Mouse (Mus musculus): ENCODE results near the gene Prps1.

Gene Prps1

DNA sequence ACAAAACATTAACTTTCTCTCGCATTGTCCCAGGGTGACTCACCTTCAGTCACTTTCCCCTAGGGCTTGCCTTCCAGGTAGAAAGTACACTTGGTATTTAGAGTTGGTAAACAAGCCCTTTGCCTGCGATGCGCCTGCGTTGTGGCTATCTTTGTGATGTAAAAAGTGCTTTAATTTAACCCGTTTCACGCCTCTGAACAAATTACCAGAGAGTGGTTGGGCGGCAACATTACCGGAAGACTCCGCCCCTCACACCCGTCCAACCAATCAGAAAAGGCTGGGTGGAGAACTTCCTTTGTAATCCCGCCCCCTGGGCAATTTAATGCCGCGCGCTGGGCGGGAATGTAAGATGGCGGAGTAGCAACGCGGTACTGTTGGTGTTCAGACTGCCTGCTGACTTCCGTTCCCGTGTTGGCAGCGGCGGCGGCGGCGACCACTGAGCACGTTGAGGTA, at the start of gene Prps1:
Gene Prps1, plus strand, starts transcription at position 335 of the 453 bp plus-strand sequence.
- in situ Hi-C loops (cut with MboI; ENCODE audit: low pct_unique_long_range_greater_than_20kb in 1 of 2, low sequenced_read_pairs in 2 of 2, unreplicated experiment in 1 of 2): loop anchor here in 1 of 2 experiments (25.0 kb wide), 1 partner anchor 1119 kb away; the partner anchor contains the start of gene Trap1a

DNA sequence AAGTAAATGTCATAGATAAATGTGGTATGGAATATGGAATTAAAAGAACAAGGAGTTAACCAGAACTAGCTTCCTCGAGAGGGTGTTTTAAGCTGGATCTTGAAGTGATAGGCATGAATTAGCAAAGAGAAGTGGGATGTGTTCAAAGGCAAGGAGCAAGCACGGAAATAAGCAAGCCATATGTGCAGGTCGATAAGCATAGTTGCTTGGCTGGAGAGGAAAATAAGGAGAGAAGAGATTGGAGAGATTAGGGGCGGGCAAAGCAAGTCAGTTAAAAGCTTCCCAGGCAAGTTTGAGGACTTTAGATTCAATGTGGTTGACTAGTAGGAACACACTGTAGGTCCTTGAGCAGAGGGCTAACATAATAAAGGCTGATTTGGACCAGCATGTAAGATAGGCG, 48.8 kb upstream of the Prps1 start:
- in situ Hi-C loops (cut with MboI; ENCODE audit: low pct_unique_long_range_greater_than_20kb in 1 of 2, low sequenced_read_pairs in 2 of 2, unreplicated experiment in 1 of 2): no loop called here

DNA sequence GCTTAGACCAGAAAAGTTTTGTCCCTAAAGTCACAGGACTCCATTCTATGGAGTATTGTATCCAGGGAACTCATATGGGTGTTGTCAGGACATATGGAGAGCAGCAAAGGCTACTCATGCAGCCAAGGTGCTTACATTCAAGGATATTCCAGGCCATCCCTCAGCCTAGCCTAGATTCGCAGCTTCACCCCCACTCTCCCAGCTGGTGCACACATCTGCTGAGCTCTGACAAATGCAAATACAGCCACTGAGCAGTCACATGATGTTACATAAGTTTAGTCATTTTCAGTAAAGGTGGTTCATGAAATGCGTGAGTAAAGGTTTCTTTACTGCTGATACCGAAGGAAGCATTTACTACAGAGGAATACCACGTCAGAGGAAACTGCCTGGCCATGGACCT, 37.9 kb upstream of the Prps1 start:
- in situ Hi-C loops (cut with MboI; ENCODE audit: low pct_unique_long_range_greater_than_20kb in 1 of 2, low sequenced_read_pairs in 2 of 2, unreplicated experiment in 1 of 2): no loop called here

DNA sequence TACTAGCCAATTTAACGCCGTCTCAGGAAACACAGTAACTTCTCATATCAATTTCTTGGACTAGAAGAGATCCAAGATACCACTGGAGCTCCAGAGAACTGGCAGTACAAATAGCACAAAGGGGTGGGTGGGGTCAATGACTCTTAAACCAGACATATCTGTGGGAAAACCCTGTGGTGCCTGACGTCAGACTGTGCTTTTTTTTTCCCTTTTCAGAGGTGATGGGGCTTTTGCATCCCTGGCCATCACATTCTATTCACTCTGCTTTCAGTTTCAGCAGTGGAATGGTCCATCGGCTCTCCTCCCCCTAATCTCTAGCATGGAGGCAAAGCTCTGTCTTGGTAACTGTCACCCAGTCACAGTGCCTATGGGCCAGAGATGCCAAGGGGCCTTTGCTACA, 29.3 kb upstream of the Prps1 start:
- in situ Hi-C loops (cut with MboI; ENCODE audit: low pct_unique_long_range_greater_than_20kb in 1 of 2, low sequenced_read_pairs in 2 of 2, unreplicated experiment in 1 of 2): no loop called here

DNA sequence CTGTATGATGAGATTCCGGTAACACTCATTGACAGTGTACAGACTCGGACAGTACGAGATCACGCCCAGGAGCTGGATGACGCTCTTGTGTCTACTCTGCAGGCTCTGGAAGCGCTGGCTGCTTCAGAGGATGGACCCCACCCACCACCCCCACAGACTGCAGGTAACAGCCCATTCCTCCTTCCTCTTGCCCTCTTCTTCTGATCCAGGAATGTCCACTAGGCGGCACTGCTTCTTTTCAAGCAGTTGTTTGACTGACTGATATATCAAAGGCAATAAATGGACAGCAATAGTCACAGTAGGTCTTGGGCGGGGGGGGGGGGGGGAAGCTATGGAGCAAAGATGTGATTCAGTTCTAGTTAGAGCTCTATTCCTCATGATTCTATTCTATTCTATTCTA, 28.2 kb upstream of the Prps1 start:
- in situ Hi-C loops (cut with MboI; ENCODE audit: low pct_unique_long_range_greater_than_20kb in 1 of 2, low sequenced_read_pairs in 2 of 2, unreplicated experiment in 1 of 2): no loop called here

DNA sequence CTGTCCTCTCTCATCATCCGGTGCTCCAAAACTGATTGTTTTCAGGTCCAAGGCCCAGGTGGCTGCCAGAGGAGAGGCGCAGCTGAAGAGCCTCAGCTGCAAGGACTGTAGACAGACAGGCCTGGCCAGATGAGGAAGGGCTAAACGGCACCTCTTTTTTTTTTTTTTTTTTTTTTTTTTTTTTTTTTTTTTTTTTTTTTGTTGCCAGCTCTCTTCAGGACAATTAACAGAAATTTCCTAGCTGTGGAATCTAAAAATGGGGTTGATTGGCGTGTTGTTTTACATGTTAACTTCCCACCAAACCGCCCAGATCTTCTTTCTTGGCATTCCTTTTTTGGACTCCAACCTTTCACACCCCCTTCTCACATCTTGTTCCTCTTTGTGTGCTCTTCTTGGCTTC, 26.4 kb upstream of the Prps1 start:
- in situ Hi-C loops (cut with MboI; ENCODE audit: low pct_unique_long_range_greater_than_20kb in 1 of 2, low sequenced_read_pairs in 2 of 2, unreplicated experiment in 1 of 2): no loop called here

DNA sequence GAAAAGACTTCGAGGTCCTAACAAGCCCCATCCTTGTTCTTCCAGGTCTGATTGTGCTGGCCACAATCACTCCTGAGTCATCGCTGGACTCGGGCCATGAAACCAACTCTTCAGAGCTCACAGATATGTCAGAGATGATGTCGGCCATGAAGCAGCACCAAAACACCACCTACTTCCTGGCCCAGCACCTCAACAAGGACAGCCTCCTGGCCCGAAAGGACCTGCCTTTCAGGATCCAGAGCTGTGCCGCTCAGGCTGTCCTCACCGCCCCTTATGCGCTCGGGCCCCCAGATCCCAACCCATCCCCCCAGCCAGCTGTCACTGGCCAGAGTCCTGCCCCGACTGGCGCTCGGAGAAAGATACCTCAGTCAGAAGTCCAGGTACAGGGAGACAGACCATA, 25.9 kb upstream of the Prps1 start:
- in situ Hi-C loops (cut with MboI; ENCODE audit: low pct_unique_long_range_greater_than_20kb in 1 of 2, low sequenced_read_pairs in 2 of 2, unreplicated experiment in 1 of 2): no loop called here

DNA sequence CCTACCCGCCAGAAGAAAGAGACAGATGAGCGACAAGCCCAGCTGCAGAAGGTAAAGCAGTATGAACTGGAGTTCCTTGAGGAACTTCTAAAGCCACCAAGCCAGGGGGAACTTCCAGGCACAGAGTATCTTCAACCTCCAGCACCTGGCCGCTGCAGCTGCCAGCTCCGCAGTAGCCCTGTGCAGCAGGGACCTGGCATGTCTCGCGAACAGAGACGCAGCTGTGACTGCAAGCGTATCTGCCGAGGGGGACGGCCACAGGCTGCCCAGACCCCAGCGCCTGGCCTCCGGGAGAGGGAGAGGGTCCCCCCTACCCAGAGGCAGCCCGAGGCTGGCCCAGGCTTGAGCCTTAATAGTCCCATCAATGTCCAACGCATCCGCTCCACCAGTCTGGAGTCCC, 24.4 kb upstream of the Prps1 start:
- in situ Hi-C loops (cut with MboI; ENCODE audit: low pct_unique_long_range_greater_than_20kb in 1 of 2, low sequenced_read_pairs in 2 of 2, unreplicated experiment in 1 of 2): no loop called here

DNA sequence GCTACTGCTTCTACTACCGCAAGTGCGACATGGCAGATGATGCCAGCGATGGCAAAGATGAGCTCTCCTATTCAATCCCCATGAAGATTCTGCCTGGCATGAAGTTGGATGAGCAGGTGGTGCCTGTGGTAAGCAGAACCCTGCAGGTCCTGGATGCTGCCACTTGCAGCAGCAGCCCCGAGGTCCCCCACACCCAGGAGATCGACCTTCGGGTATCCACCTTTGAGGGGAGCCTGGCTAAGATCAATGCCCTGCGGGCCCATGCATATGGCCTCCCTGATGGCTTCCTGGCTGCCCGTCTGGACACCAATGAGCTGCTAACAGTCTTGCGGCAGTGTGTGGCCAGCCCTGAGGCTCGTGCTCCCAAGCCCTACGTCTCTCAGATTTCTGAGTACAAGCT, 23.6 kb upstream of the Prps1 start:
- in situ Hi-C loops (cut with MboI; ENCODE audit: low pct_unique_long_range_greater_than_20kb in 1 of 2, low sequenced_read_pairs in 2 of 2, unreplicated experiment in 1 of 2): no loop called here

DNA sequence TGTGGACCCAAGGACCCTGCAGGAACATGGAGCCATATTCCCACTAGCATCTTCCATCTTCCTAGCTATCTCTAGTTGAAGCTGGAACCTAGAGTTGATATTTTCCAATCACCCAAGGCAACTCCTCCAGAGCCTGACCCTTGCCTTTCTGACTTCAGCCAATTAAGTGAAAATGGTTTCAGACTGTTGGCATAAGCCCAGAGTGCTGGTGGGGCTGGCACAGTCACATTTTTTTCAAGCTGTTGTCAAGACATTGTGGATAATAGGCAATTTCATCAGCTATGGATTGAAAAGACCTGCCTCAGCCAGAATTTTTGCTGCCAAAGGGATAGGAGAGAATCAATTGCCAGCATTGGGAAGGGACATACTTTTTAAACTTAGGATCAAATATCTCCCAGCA, 18.5 kb upstream of the Prps1 start:
- in situ Hi-C loops (cut with MboI; ENCODE audit: low pct_unique_long_range_greater_than_20kb in 1 of 2, low sequenced_read_pairs in 2 of 2, unreplicated experiment in 1 of 2): no loop called here

DNA sequence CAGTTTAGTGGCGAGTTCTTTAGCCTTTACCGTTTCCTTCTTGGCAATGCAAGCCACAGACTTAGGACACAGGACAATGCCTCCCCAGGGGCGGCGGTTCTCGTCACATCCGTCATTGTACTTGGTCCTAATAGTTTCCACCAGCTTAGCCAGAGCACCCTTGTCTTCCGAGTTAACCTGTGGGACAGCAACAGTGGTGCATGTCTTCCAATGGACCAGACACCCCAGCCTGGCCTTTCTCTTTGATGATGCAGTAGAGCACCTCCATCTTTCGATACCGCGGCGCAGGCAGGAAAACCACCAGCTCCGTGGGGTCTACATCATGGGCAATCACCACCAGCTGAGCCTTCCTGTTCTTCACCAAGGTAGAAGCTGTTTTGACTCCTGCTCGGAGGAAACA, 10.9 kb upstream of the Prps1 start:
- in situ Hi-C loops (cut with MboI; ENCODE audit: low pct_unique_long_range_greater_than_20kb in 1 of 2, low sequenced_read_pairs in 2 of 2, unreplicated experiment in 1 of 2): no loop called here

DNA sequence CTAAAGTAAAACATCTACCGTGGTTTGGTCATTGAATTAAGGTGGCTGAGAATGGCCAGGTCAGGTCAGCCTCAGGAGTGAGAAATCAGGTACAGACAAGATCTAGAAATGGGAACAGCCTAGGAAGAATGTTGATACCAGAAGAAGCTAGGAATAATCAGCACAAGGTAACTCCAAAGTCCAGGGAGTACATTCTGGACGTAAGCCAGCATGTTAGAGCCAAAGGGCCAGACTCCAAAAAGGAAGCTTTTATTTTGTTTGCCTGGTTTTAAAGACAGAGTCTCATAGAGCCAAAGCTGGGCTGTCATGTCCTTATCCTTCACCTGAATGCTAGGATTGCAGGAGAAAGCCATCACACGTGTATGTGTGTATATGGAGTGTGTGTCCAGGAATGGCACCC, 6.3 kb upstream of the Prps1 start:
- in situ Hi-C loops (cut with MboI; ENCODE audit: low pct_unique_long_range_greater_than_20kb in 1 of 2, low sequenced_read_pairs in 2 of 2, unreplicated experiment in 1 of 2): loop anchor here in 1 of 2 experiments (25.0 kb wide), 1 partner anchor 1113 kb away; the partner anchor contains the start of gene Trap1a

DNA sequence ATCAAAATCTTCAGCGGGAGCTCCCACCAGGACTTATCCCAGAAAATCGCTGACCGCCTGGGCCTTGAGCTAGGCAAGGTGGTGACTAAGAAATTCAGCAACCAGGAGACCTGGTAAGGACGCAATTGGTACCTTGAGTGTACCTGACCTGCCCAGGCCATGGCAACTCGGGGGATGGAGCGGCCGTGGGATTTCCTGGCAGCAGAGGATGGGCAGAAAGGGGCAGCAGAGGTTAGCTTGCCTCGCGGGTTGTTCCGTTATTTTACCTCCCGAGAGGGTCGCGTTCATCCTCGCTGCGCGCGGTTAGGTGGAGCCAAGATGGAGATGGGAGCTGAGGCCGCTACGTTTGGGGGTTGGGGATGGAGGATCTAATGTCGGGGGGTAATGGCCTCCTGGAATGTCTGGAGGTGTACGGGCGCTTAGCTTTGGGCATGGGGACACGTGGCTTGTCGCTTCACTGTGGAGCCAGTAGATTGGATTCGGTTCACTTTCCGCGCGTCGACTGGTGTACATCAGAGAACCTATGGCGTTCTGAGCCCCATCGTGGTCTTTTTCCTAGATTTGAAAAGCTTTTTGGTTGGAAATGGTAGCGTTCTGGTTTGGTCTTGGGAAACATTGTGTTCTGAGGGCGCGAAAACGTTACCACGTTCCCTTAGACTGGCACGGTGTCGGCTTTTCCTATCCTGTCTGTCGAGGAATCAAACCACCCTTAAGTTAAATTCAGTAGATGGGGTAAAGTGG, 508 bp downstream of the Prps1 start:
- in situ Hi-C loops (cut with MboI; ENCODE audit: low pct_unique_long_range_greater_than_20kb in 1 of 2, low sequenced_read_pairs in 2 of 2, unreplicated experiment in 1 of 2): loop anchor here in 1 of 2 experiments (25.0 kb wide), 1 partner anchor 1120 kb away; the partner anchor contains the start of gene Trap1a

DNA sequence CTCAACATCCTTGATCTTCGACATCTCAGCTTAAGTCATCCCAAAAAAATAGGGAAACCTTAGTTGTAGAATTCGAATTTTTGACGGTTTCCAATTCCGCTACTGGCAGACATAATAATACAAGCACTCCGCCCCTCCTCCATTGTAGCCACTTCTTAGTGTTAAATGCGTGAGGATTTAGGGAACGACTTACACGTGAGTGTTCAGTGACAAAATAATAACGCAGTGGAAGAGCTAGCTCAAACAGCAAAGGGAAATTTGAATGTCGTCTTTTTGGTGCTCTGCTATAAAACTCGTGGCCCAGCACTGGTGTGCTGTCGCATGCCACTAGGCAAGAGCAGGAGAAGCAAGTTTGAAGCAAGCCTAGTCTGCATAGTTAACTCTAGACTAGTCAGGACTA, 1.1 kb downstream of the Prps1 start:
- in situ Hi-C loops (cut with MboI; ENCODE audit: low pct_unique_long_range_greater_than_20kb in 1 of 2, low sequenced_read_pairs in 2 of 2, unreplicated experiment in 1 of 2): loop anchor here in 1 of 2 experiments (25.0 kb wide), 1 partner anchor 1120 kb away; the partner anchor contains the start of gene Trap1a

DNA sequence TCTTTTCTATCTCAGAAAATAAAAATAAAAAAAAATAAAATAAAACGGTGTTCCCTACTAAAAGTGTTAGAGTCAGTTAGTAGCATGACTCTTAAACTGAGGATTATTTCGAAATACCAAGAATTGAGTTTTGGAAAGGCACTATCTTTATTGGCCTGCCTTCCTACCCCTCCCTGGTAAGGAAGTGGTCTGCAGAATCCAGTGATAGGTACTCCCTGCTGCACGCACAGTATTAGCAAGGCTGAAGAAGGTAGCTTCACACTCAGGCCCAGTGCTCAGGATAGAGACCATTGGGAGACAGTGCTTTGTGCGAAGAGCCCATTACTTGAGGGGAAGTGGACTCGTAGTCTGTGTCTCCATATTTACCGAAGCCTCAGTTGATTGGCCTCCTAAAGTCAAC, 21.8 kb downstream of the Prps1 start:
- in situ Hi-C loops (cut with MboI; ENCODE audit: low pct_unique_long_range_greater_than_20kb in 1 of 2, low sequenced_read_pairs in 2 of 2, unreplicated experiment in 1 of 2): loop anchor here (25.0 kb wide), 3 partner anchors 134 to 359 kb away; partner anchors contain the start of gene Tsc22d3 (in 1 of the 2)

DNA sequence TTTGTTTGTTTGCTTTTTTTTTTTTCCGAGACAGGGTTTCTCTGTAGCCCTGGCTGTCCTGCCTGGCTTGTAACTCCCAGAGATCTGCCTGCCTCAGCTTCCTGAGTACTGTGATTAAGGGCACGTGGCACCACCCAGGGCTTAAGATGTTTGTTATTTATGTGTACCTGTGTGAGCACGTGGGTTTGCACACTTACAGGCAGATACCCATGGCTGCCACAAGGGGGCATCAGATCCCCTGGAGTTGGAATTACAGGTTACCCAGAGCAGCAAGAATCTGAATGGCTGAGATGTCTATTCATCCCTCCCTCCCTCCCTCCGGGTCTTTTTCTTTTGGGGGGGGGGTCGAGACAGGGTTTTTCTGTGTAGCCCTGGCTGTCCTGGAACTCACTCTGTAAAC, 22.8 kb downstream of the Prps1 start:
- in situ Hi-C loops (cut with MboI; ENCODE audit: low pct_unique_long_range_greater_than_20kb in 1 of 2, low sequenced_read_pairs in 2 of 2, unreplicated experiment in 1 of 2): loop anchor here (25.0 kb wide), 3 partner anchors 133 to 358 kb away; partner anchors contain the start of gene Tsc22d3 (in 1 of the 2)

DNA sequence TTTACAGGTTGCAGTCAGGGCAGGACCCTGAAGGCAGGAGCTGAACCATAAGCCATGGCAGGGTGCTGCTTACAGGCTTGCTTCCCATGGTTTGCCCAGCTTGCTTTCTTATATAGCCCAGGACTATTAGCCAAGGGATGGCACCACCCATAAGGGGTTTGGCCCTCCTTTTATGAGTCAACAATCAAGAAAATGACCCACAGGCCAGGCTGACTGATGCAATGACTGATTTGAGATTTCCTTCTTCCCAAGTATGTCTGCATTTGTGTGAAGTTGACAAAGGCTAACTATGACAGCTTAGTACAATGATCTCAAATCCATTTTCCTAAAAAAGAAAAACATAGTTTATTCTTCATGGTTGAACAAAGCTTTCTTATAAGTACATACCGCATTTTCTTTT, 32.8 kb downstream of the Prps1 start:
- in situ Hi-C loops (cut with MboI; ENCODE audit: low pct_unique_long_range_greater_than_20kb in 1 of 2, low sequenced_read_pairs in 2 of 2, unreplicated experiment in 1 of 2): loop anchor here (25.0 kb wide), 3 partner anchors 123 to 348 kb away; partner anchors contain the start of gene Tsc22d3 (in 1 of the 2)

DNA sequence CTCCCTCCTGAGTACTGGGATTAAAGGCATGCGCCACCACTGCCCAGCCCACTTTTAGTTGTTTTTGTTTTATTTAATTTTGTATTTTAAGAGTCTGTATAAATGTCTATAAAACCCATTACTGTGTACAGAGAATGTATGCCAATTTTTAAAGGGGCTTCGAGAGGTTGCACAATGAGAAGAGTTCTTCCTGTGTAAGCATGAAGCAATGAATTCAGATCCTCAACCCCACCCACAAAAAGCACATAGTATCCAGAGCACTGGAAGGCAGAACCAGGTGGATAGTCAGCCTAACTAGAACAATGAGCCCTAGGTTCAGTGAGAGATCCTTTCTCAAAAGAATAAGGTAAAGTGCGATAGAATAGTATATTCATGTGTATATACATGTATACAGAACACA, 33.8 kb downstream of the Prps1 start:
- in situ Hi-C loops (cut with MboI; ENCODE audit: low pct_unique_long_range_greater_than_20kb in 1 of 2, low sequenced_read_pairs in 2 of 2, unreplicated experiment in 1 of 2): loop anchor here (5.0 to 25.0 kb wide), 5 partner anchors 112 to 347 kb away; partner anchors contain the start of gene Tsc22d3 (in 2 of the 2)

DNA sequence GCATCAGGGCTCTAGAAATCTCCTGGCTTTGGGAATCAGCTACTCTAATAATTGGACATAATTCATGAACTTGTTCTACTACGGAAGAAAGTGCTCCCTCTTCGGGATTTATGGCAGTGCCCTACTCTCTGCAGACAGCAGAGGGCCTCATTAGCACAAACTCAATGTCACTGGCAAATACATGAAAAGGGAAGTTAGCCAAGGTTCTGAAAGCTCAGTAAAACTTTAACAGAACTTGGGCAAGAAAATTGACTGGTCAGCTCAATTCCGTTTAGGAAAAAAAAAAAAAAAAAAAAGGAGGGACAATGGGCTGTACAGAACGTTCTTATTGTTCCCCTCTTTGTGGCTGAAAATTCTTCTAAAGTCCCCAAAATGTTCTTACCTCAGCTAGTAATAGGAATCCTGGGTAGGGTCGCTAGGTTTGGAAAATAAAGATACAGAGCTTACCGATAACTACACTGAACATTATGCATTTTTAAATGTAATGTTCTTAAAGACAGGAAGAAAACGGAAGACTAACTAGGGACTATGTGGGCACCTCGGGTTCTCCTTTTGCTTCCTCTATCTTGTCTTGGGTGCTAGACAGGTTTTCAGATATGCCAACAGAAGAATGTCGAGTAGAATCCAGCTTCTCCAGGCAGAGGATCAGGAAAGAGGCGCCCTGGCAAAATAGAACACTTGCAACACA, 35.6 kb downstream of the Prps1 start:
- in situ Hi-C loops (cut with MboI; ENCODE audit: low pct_unique_long_range_greater_than_20kb in 1 of 2, low sequenced_read_pairs in 2 of 2, unreplicated experiment in 1 of 2): loop anchor here (5.0 to 25.0 kb wide), 5 partner anchors 110 to 345 kb away; partner anchors contain the start of gene Tsc22d3 (in 2 of the 2)
